Mouse (Mus musculus) ES-Bruce4 (cell line): ENCODE results near the gene Lrrc8c.

ENCODE experiments used
- CTCF ChIP-seq: IDR thresholded peaks from one replicate; pipeline ENCODE4 v1.8.1; 2011; ENCODE audit warnings: low read depth, low read length
- EP300 ChIP-seq: IDR thresholded peaks from 2 replicates; pipeline ENCODE4 v1.6.1; 2011; ENCODE audit warnings: low read depth, low read length; ENCODE audit not compliant: insufficient read depth
- POLR2A ChIP-seq: IDR thresholded peaks from one replicate; pipeline ENCODE4 v1.8.1; 2011; ENCODE audit warnings: low read length; ENCODE audit not compliant: insufficient read depth

DNA sequence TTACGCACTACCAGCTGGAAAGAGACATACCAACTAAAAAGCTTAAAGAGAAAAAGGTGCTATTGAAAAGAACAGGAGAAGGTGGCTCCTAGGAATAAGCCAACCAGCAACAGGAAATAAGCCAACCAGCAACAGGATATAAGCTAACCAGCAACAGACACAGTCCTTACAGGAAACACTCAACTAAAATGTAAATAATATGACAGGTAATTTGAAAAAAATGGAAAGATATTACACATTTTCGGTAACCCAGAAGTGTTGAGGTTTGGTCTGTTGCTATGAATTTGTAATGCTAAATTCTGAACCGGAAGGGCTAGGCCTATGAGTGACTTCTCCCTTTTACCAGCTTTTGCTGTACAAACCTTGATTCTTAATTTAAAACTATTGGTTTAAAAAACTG is 69.9 kb downstream of the Lrrc8c start:
- no peak for TF ChIP-seq POLR2A
- no peak for TF ChIP-seq CTCF
- TF ChIP-seq EP300, result no peak
